Mouse (Mus musculus) layer of hippocampus, postnatal 36 days (tissue): ENCODE data around the gene Akr1d1. TPM values are rescaled to one million over a fixed set of nuclear protein-coding genes. Genes with fewer than 3 reads are reported as not detected.

Source experiments
- DNase-seq, 2 experiments: peaks; one replicate each; pipeline ENCODE4 v3.0.0; 2022
- total RNA-seq, 2 experiments: library from RNA; stranded (reverse); gene quantifications; 2 replicates each; pipeline ENCODE4 v1.2.3; 2021

Akr1d1 gene
- not detected for total RNA-seq

DNA sequence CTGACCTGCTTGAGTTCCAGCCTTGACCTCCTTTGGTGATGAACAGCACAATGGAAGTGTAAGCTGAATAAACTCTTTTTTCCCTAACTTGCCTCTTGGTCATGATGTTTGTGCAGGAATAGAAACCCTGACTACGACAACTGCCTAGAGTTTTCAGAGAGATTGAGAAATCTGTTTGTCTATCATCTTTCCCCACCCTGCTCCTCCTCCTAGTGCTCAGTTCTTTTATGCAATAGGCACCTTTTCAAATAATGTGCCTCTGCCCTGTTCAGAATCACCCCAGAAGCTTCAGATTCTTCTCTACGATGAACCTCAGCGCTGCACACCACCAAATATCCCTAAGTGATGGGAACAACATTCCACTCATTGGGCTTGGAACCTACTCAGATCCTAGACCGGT, at the start of gene Akr1d1:
Akr1d1 (plus strand) TSS at position 234 of the 400 bp plus-strand sequence.
- no peak for DNase-seq

DNA sequence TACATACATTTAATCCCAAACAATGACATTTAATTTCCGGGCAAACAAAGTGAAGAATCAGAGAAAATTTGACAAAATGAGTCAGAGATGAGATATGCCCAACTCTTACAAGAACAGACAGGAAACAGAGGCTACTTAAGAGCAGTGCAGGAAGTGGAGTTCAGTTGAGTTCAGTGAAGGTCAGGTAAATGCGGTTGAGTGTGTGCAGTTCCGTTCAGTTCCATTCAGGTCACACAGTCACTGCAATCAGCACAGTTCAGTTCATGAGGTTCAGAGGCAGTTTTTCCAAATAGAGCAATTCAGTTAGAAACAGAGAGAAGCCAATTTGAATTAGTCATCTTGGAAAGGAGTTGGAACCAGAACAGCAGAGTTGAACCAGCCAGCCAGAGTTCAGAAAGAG, 48.8 kb upstream of the Akr1d1 start:
- no peak for DNase-seq

DNA sequence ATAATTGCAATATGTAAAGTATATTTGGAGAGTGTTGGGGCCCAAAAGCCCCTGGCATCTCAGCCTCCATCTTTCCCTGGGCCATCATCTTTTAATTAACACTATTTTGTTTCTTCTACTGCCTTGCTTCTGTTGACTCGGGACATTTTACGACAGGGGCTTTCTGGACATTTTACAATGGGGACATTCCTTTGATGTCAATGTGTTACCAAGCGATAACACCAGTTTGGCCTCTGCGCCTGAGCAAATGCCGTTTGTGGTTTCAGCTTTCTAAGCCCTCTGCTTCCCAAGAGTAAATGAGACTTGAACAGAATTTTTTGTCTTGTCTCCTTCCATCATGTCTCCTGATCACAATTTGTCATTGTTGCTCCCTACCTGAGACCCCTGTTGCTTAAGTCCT, 46.7 kb upstream of the Akr1d1 start:
- no peak for DNase-seq

DNA sequence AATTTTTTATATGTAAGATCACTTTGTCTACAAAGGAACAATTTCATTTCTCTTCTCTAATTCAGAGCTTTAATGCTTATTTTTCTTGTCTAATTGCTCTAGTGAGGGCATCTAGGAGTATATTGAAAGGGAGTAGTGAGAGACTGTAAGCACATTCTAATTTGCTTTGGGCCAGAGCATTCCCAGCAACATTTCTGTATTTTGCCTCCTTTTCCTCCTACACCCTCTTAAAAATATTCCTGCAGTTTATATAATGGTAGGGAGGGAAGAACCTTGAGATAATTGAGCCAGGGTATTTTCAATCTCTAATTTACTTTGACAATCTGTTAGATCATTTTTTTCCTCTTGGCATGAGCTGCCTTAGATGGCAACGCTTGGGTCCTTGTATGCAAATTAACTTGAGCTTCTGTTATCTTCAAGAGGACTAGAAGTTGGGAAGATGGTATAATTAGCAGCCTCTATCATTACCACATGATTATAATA, 45.3 kb upstream of the Akr1d1 start:
- no peak for DNase-seq

DNA sequence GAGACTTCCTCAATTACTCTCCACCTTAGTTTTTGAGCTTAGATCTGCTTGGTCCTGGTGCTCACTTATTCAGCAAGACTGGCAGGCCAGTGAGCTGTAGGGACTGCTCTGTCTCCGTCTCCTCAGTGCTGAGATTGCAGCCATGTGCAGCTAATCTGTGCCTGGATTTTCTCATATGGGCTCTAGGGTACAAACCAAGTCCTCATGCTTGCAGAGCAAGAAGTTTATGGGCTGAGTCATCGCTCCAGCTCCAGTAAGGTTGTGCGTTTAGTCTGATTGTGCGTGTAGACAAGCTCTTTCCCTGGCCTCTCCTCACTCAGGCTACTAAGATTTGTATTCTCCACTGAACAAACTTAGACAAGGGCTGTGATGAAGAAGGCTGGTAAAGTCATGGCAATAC, 43.5 kb upstream of the Akr1d1 start:
- DNase-seq: no peak

DNA sequence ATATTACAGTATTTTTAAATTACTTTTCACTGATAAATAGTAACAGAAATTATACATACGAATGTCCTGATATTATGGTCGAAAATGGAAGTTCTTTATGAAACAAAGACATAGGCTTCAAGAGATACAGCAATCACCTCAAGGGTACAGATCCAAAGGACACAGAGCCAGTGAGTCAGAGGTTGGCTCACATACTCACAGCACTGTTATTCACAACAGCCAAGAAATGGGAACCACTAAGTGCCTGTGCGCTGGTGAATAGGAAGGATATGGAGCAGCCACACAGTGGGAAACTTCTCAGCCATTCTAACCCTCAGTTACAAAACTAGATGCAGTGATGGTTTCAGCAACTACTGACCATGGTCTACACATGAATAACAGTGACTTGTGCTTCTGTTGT, 37.7 kb upstream of the Akr1d1 start:
- no peak for DNase-seq

DNA sequence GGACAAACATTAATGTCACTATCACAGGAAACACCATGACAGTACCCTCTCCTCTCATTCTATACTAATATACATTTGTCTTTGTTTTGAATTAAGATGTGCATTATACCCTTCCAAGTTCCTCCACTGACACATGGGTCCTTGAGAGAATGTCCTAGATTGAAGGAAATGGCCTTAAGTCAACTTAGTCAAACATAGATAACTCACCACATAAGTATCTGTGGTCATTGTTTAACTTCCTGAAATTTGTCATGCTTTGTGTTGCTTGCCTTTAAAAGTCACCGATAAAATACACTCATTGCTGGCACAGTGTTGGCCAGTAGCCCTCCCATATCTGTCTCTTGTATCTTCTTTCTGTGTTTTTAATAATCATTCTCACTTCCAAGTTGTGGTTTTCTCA, 35.0 kb upstream of the Akr1d1 start:
- no peak for DNase-seq

DNA sequence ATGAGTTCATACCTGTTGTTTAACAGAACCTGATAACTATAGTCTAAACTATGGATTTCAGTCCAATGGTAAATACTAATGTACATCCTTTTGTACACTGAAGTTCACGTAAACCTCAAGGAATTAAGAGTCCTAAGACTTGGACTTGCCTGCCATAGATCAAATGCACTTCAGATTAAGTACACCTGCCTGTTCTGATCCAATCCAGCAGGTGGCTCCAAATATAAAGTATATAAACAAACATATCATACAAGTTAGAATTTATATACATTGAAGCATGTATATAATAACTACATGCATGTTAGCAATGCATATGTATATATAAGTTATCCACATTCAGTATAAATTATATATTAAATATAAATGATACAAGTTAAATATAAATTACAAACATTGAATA, 33.1 kb upstream of the Akr1d1 start:
- no peak for DNase-seq

DNA sequence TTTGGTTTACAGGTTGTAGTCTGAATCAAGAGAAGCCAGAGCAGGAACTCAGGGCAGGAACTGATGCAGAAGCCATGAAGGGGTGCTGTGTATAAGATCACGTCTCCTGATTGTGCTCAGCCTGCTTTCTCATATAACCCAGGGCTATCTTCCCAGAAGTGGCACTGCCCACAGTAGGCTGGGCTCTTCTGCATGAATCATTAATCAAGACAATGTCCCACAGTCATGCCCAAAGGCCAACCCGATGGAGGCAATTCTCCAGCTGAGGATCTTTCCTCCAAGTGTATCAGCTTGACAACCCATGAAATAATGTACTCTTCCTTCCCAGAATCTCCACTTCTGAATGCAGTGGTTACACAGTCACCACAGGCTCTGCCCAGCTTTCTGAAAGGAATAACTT, 24.4 kb upstream of the Akr1d1 start:
- DNase-seq: no peak

DNA sequence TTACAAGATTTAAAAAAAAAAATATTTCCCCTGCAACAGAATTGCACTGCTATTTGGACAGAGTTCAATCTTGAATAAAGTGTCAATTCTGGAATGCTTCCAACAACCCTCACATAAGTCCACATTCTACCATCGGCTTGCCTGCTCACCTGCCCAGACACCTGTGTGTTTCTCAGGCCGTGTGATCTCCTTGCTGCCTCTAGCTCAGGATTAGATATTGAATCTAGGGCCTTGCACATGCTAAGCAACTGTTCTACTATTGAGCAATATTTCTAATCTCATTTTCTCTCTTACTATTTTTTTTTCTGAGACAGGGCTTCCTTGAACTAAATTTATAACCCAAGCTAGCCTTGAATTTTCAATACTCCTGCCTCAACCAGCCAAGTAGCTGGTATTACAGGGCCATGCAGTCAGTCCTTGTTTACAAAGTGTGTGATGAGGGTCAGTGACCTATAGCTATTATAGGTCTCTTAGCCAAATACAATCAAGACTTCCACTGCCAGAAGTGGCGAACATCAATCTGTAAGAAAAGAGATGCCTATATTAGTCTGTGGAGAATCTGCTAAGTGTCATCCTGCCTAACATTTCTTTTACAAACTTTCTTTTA, 23.0 kb upstream of the Akr1d1 start:
- DNase-seq: no peak

DNA sequence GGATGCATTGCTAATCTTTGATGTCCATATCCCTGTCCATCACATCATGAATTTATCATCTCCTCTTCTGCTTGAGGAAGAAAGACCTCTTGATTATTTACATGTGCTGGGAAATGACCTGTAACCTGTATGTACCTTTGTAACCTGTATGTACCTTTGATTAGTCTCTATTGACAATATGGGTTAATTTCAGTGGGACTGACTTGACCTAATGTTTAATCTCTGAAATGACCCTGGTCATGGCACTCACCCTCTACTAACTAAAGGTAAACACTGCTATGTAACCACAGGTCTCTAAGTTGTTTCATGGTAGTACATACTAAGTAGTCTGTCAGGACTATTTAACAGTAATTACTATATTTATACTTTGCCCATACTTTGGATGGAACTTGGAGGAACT, 19.2 kb upstream of the Akr1d1 start:
- no peak for DNase-seq

DNA sequence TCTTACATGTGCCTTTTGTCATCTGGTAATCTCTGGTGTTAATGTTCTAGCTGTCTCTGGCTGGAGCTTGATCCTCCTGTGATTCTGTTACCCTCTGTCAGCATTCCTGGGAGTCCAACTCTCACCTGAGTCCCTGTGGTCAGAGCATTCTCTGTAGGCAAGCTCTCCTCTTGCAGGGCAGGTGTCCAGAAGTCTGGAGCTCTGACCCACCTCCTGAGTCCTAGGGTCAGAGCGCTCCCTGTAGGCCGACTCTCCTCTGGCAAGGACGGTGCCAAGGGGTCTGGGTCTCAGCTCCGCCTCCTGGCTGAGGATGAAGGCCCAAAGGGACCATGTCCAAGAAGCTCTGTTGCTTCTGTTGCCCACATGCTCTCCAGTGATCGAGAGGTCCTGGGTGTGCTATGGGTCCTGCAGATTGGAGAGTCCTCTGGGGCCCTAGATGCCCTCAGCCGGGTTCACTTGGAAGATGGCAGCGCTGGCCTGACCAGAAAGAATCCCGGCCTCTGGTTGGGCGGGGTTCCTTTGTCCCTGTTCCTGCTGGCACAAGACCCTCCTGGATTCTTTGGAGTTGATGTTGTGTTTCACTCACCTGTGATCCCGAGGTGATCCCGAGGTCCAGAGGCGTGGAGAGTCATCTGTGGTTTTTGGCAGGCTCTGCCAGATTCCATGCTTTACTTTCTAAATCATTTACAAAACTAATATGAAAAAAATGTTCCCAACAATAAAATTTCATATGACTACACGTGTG, 9.2 kb upstream of the Akr1d1 start:
- DNase-seq: no peak

DNA sequence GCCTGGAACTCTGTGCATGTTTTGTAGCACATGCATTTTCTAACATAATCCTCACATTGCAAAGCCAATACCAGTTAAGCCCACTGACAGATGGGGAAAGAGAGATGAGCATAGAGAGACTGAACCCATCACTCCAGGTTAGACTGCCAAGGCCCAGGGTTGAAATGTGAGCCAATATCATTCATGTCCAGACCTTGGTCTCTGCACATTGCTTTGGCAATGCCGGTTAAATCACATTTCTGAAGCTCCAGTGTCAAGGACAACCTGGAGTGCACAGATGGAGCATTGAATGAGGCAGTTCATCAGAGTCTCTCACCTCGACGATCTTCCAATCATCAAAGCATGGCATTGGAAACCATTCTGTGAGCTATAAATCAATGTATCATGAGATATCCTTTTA, 2.1 kb downstream of the Akr1d1 start:
- no peak for DNase-seq

DNA sequence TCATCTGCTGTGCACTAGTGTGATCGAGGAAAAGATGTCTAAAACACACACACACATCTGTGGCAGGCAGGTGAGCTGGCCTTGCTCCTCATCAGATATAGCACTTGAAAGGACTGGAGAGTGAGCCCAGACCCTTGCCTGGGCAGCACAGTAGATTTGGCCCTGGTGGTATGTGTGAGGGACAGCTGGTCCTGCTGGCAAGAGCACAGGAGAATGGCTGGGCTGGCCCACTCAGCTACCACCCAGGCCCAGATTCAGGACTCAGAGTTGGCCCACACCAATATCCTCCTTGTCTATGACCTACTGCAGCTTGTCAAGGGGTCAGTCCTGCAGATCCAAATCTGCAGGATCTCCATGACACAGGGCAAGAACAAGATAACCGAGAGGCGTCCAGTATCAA, 6.9 kb downstream of the Akr1d1 start:
- DNase-seq: no peak

DNA sequence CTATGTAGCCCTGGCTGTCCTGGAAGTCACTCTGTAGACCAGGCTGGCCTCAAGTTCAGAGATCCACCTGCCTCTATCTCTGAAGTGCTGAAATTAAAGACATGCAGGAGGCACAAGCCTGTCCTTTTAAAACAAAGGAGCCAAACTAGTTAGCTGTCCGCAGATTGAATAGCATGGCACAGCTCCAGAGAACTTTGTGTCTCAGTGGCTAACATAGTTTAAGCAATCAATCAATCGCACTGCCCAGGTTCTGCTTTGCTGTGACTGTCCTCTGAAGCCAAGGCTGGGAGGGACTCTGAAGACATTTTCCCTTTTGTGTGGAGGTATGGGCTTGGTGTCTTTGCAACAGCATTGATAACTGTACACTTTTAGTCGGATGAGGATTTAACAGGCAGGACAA, 7.8 kb downstream of the Akr1d1 start:
- DNase-seq: no peak

DNA sequence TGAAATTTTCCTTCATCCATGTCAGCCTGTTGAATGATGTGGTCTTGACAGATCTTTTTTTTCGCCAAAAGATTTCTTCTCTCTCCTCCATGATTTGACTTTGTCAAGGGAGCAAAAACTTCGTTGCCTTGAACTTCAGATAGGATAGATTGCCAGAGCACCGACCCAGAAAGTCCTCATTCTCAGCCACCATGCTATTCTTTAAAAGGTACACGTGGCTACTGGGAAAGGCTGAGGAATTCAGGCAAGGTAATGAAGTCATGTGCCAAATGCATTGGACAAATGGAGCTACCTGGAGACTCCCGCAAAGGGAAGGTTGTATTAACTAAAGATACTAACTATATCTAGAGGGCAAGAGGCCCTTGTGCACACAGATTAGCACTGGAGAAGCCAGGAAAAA, 8.8 kb downstream of the Akr1d1 start:
- DNase-seq: no peak

DNA sequence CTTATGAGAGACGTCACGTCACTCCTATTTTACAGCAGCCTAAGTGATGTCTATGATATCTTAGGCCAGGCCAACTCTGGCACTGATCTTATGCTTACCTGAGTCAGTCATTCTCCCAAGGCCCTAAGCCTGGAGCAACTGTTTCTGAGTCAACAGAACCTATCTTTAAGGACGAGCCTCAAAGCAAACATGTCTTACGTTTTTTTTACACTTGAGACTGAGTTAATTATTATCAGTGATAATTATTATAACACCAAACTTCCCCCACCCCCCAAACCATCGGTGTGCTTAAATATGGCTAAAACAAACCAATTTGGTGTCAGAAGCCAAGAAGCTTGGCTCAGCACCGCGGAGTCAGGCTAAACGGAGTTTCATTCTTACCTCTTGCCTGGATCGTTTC, 9.4 kb downstream of the Akr1d1 start:
- no peak for DNase-seq

DNA sequence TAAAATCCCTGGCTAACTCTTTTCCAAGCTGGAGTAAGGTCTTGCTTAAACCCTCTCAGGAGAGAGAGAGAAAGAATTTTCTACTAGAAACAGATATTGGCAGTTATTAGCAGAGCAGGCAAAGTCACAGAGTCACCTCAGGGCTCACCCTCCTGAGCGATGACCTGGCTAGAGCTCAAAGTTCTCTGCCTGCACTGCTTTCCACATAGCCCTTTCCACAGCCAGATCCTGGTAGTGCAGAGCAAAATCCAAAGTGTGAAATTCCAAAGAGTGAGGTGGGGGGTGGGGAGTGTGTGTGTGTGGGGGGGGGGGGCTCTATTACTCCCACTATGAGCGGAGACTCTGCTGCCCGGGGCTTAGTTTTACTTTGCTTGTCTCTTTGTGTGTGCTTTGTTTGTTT, 10.1 kb downstream of the Akr1d1 start:
- DNase-seq: no peak

DNA sequence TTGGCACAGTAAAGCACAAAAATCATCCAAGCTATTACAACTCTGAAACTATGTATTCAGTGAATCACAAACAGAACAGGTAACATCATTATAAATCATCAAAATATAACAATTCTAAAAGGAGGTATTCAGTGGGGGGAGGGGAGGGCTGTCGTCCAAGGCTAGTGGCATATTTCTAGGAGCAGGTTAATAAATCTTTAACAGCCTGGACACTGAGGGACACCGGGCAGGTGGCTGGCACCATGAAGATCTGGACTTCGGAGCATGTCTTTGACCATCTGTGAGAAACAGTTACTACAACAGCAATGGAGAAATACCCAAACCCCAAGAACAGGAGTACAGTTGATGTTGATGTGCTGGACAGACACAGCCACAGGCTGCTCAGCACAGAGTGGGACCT, 11.2 kb downstream of the Akr1d1 start:
- no peak for DNase-seq

DNA sequence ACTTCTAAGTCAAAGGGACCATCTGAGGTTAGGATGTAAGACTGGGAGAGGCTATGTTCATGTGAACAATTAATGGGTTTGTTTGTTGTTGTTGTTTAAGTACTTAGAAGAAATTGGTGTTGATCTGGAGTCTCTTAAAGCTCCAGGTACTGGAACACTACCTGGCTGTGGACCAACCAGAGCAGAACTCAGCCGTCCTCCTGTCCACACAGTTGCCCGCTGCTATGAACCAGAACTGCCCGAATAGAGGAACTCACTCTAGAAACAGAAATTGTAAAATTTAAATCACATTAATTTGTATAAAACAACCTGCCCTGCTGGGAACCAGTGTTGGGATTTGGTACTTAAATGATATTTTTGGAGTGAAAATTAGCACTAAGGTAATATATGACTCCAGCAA, 12.2 kb downstream of the Akr1d1 start:
- no peak for DNase-seq

DNA sequence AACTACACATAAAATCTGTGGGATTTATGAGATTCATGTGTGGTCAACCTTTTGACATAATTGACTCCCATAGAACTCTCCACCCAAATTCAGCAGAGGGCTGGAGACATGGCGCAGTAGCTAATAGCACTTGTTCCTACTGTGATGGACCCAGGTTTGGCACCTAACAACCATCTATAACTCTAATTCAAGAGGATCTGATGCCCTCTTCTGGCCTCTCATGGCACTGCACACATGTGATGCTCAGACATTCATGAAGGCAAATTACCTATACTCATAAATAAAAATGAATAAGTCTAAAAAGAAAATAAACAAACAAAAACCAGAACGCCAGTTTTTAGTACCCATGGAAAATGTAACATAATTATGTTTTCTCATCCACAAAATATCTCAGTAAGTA, 22.8 kb downstream of the Akr1d1 start:
- no peak for DNase-seq

DNA sequence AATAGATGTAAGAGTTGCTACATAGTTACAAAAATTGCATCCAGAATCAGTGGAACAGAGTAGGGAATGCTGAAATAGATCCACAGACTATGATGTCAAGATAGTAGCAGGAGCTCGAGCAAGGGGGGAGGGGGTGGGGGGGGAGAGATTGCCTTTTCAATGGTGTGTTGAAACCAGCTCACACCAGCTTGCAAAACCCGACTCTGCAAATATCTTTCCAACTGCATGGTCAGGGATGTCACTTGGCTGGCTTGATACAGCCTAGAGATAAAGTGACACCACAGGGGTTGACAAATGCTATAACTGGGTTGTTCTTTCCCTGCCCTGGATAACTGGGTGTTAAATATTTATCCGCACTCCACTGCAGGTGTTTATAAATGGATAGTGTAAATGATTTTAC, 24.0 kb downstream of the Akr1d1 start:
- no peak for DNase-seq

DNA sequence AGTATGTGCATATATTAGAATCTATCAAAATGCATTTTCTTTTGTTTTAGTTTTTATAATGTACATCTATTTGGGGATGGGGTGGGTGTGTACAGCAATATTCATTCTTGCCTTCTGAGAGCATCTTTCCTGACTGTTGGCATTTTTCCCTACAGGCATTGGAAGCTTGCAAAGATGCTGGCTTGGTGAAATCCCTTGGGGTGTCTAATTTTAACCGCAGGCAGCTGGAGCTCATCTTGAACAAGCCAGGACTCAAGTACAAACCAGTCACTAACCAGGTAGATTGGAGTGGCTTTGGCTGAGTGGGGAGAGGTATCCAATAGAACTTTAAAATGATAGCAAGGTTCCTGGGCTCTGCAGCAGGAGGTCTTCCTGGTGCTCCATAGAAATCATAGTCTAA, 24.4 kb downstream of the Akr1d1 start:
- no peak for DNase-seq

DNA sequence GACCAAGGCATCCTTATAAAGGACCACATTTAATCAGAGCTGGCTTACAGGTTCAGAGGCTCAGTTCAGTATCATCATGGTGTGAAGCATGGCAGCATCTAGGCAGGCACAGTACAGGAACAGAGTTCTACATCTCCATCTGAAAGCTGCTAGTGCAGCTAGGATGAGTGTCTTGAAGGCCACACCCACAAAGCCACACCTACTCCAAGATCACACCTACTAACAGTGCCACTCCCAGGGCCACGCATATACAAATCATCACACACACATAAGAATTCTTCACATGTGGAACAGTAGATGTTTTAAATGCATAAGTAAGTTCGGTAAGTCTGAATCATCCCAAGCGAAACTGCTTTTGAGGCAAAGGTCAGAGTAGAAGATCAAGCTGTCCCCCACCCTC, 33.9 kb downstream of the Akr1d1 start:
- no peak for DNase-seq

DNA sequence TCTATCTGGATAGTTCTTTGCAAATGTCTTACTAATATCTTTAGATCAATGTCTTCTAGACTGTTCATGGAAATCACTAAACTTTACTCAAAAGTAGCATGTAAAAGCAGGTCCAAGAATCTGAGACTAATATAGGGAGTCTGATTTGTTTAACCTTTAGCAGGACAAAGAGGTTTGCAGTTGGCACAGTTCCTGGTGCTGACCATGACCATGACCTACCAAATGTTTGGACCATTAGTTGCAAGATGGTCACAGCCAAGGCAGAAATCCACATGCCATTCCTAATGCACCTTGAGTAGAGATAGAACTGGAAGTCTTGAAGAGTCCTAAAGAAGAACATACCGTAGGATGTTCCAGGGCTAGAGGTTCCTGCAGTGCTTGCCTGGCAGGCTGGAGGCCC, 37.4 kb downstream of the Akr1d1 start:
- DNase-seq: no peak
